In the genomic region with DNA sequence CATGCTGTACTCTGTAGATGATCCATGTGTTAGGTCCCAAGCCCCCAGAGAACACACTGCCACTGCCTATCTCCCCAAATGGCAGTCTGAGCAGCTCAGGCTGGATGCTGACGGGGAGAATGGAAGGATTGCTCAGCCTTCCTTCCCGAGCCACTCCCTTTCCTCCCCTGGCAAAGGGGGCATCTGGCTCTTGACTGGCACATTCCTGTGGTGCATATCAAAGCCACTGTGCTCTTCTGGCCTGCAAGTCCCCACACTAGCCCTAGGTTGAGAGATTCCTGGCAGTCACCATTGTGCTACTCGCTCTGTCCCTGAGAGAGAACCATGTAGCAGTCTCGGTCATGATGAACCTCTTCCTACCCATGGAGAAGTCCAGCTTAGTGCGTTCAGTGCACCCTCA, we compare ENCODE assay signal across 45 mouse cellular contexts. TPM values are rescaled to one million over a fixed set of nuclear protein-coding genes. Genes with fewer than 3 reads are reported as not detected.
"Had no signal": no experiment of that assay in that cellular context is flagged by ENCODE, and none has a peak within 500 bp of the region (broad histone marks: within the 10 kb centered on the region; RNA-seq: fewer than 3 reads in every experiment).

No protein-coding gene starts in this region.

- DNase-seq: left cerebral cortex, postnatal 4 days; liver; liver, embryonic 13.5 days; liver, postnatal 0 days; lung, adult 18-20 months; lung, adult 2 months; lung, embryonic 14.5 days; lung, postnatal 10 days; lung, postnatal 14 days; lung, postnatal 36 days; lung, postnatal 4 days; midbrain, embryonic 14.5 days had no signal

- H3K27ac ChIP-seq: limb, embryonic 10.5 days; limb, embryonic 12.5 days; limb, embryonic 13.5 days; limb, embryonic 15.5 days; liver, embryonic 12.5 days; liver, embryonic 13.5 days; liver, embryonic 14.5 days; liver, embryonic 15.5 days; lung, embryonic 15.5 days; macrophage; midbrain, embryonic 10.5 days; midbrain, embryonic 12.5 days; midbrain, embryonic 13.5 days; midbrain, embryonic 15.5 days; neural tube, embryonic 12.5 days had no signal

- H3K4me1 ChIP-seq: limb, embryonic 12.5 days; limb, embryonic 15.5 days; liver, embryonic 12.5 days; liver, embryonic 13.5 days; liver, embryonic 15.5 days; lung, embryonic 15.5 days; megakaryocyte, embryonic 14.5 days; midbrain, embryonic 10.5 days; midbrain, embryonic 12.5 days; midbrain, embryonic 13.5 days; midbrain, embryonic 15.5 days; neural tube, embryonic 12.5 days had no signal

- H3K9ac ChIP-seq: limb, embryonic 12.5 days; limb, embryonic 13.5 days; limb, embryonic 15.5 days; liver, embryonic 12.5 days; liver, embryonic 13.5 days; liver, embryonic 14.5 days; liver, embryonic 15.5 days; liver, postnatal 0 days; lung, embryonic 14.5 days; lung, embryonic 15.5 days; midbrain, embryonic 12.5 days; midbrain, embryonic 13.5 days; midbrain, embryonic 15.5 days; neural tube, embryonic 12.5 days had no signal

- H3K36me3 ChIP-seq: limb, embryonic 10.5 days; limb, embryonic 12.5 days; limb, embryonic 13.5 days; limb, embryonic 15.5 days; liver, embryonic 12.5 days; liver, embryonic 13.5 days; liver, embryonic 15.5 days; lung, embryonic 15.5 days; midbrain, embryonic 10.5 days; midbrain, embryonic 12.5 days; midbrain, embryonic 13.5 days; midbrain, embryonic 15.5 days; neural tube, embryonic 12.5 days had no signal

- H3K4me3 ChIP-seq: limb, embryonic 10.5 days; limb, embryonic 12.5 days; limb, embryonic 13.5 days; limb, embryonic 15.5 days; liver, embryonic 12.5 days; liver, embryonic 13.5 days; liver, embryonic 15.5 days; lung, embryonic 15.5 days; megakaryocyte, embryonic 14.5 days; midbrain, embryonic 10.5 days; midbrain, embryonic 12.5 days; midbrain, embryonic 13.5 days; midbrain, embryonic 15.5 days; myocyte; neural tube, embryonic 12.5 days had no signal

- H3K4me2 ChIP-seq: limb, embryonic 12.5 days; limb, embryonic 13.5 days; limb, embryonic 15.5 days; liver, embryonic 11.5 days; liver, embryonic 12.5 days; liver, embryonic 13.5 days; liver, embryonic 15.5 days; lung, embryonic 14.5 days; lung, embryonic 15.5 days; midbrain, embryonic 11.5 days; midbrain, embryonic 12.5 days; midbrain, embryonic 13.5 days; midbrain, embryonic 15.5 days; neural tube, embryonic 12.5 days had no signal

- H3K9me3 ChIP-seq: limb, embryonic 10.5 days; limb, embryonic 12.5 days; limb, embryonic 13.5 days; limb, embryonic 15.5 days; liver, embryonic 12.5 days; liver, embryonic 13.5 days; liver, embryonic 15.5 days; lung, embryonic 15.5 days; megakaryocyte, embryonic 14.5 days; midbrain, embryonic 10.5 days; midbrain, embryonic 12.5 days; midbrain, embryonic 13.5 days; midbrain, embryonic 15.5 days; neural tube, embryonic 12.5 days had no signal

- ATAC-seq: liver, embryonic 12.5 days; liver, postnatal 0 days; lung, postnatal 0 days; midbrain, embryonic 13.5 days; midbrain, embryonic 15.5 days; midbrain, embryonic 16.5 days had no signal

- H3K27me3 ChIP-seq: limb, embryonic 12.5 days; limb, embryonic 13.5 days; limb, embryonic 15.5 days; liver, embryonic 13.5 days; liver, embryonic 15.5 days; lung, embryonic 15.5 days; midbrain, embryonic 12.5 days; midbrain, embryonic 13.5 days; midbrain, embryonic 15.5 days; neural tube, embryonic 12.5 days had no signal

RNA-seq across cellular contexts. Expression of a gene that starts 25.1 kb away (rescaled TPM):
- total RNA-seq: left cerebral cortex, postnatal 14 days; left cerebral cortex, postnatal 25 days; left cerebral cortex, postnatal 36 days; liver, adult 2 months; megakaryocyte progenitor cell, adult 5-6 weeks; megakaryocyte, adult 5-6 weeks; megakaryocyte-erythroid progenitor cell, adult 5-6 weeks; monocyte, adult 5-6 weeks had no signal
- polyA plus RNA-seq: limb, embryonic 11.5 days; limb, embryonic 12.5 days; limb, embryonic 13.5 days; liver, adult 2 months; liver, embryonic 12.5 days; liver, embryonic 13.5 days; liver, embryonic 14.5 days; liver, embryonic 15.5 days; liver, embryonic 16.5 days; liver, postnatal 0 days; lung, embryonic 14.5 days; macrophage; midbrain, embryonic 10.5 days; midbrain, embryonic 11.5 days; midbrain, embryonic 12.5 days; midbrain, embryonic 13.5 days; midbrain, embryonic 14.5 days; midbrain, embryonic 15.5 days; midbrain, embryonic 16.5 days; midbrain, postnatal 0 days; myocyte; neural tube, embryonic 11.5 days; neural tube, embryonic 12.5 days had no signal

RNA-seq across cellular contexts. Expression of a gene that starts 29.0 kb away (rescaled TPM):
- total RNA-seq: liver, adult 2 months; megakaryocyte progenitor cell, adult 5-6 weeks; megakaryocyte, adult 5-6 weeks; megakaryocyte-erythroid progenitor cell, adult 5-6 weeks; monocyte, adult 5-6 weeks had no signal
- polyA plus RNA-seq: limb, embryonic 10.5 days; limb, embryonic 11.5 days; limb, embryonic 12.5 days; liver, adult 2 months; liver, embryonic 11.5 days; liver, embryonic 12.5 days; liver, embryonic 14.5 days; liver, embryonic 15.5 days; liver, postnatal 0 days; lung, embryonic 14.5 days; macrophage; myocyte had no signal

RNA-seq across cellular contexts. Expression of a gene that starts 51.8 kb away (rescaled TPM):
- total RNA-seq: liver, adult 2 months; megakaryocyte progenitor cell, adult 5-6 weeks; megakaryocyte, adult 5-6 weeks; megakaryocyte-erythroid progenitor cell, adult 5-6 weeks; monocyte, adult 5-6 weeks had no signal
- polyA plus RNA-seq: liver, adult 2 months; liver, embryonic 12.5 days; liver, embryonic 13.5 days; liver, embryonic 15.5 days; liver, embryonic 16.5 days; liver, postnatal 0 days; macrophage; myocyte had no signal

RNA-seq across cellular contexts. Expression of a gene that starts 53.6 kb away (rescaled TPM):
- total RNA-seq: megakaryocyte progenitor cell, adult 5-6 weeks; megakaryocyte, adult 5-6 weeks; megakaryocyte-erythroid progenitor cell, adult 5-6 weeks; midbrain, postnatal 0 days; monocyte, adult 5-6 weeks had no signal
- polyA plus RNA-seq: limb, embryonic 10.5 days; limb, embryonic 11.5 days; limb, embryonic 12.5 days; limb, embryonic 13.5 days; limb, embryonic 15.5 days; liver, embryonic 11.5 days; liver, embryonic 12.5 days; liver, embryonic 13.5 days; liver, embryonic 14.5 days; liver, embryonic 15.5 days; liver, embryonic 16.5 days; liver, postnatal 0 days; lung, embryonic 14.5 days; lung, embryonic 15.5 days; lung, embryonic 16.5 days; macrophage; midbrain, embryonic 10.5 days; midbrain, embryonic 11.5 days; midbrain, embryonic 12.5 days; midbrain, embryonic 13.5 days; midbrain, embryonic 14.5 days; myocyte; neural tube, embryonic 11.5 days; neural tube, embryonic 12.5 days had no signal
